ENCODE assay signal across 8 mouse cellular contexts in the genomic region with DNA sequence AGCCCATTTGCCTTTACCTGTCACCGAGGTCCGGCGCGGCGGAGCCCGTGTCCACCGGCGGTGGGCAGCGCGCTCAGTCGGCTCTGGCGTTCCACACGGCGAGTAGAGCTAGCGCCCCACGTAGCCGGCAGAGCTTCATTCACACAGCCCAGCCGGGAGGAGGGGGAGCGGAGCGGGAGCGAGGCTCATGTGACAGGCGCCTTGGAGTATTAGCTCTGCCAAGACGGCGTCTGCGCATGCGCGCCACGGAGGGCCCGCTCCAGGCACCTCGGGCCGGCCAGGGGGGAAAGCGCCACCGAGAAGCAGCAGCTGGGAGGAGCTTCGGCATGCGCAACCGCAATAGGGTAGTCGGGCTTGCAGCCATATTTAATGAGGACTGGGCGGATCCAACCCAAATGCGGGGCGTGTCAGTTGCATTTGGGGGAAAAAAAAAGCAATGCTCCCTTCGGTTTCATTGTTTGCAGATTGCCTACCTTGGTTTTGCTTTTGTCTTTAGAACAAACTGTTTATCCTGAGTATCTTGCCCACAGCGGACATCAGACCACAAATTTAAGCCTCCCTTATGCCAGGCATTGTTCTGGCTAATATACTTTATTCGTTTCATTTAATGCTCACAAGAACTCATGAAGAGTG. TPM values are rescaled to one million over a fixed set of nuclear protein-coding genes. Genes with fewer than 3 reads are reported as not detected.
DNase-seq lines count a peak whose midpoint lies in the region; ATAC-seq and TF ChIP-seq lines count a peak whose summit lies in the region.

Gene Clcn5 (minus strand): TSS at position 270 of the 633 bp plus-strand sequence.

- peak within 1 kb of the TSS; percentile 47 for H3K4me2 ChIP-seq in hindbrain, embryonic 14.5 days (replicated peaks)

- peaks cover 15% of the 10 kb centered on the region; the same call in 1 of the 2 replicates for H3K4me1 ChIP-seq in hindbrain, embryonic 14.5 days (replicated peaks; ENCODE audit: control insufficient read depth, insufficient read depth, low read length)

- TF ChIP-seq CTCF in Patski (IDR thresholded peaks at IDR 0.05), result no peak

- CTCF ChIA-PET in Patski (lab: Charles Lee), result interaction anchor here (1.6 kb wide), 1 partner anchor 102 kb away, joined by 5 read pairs; no protein-coding TSS in a partner anchor

- H3K27me3 ChIP-seq in Patski, result no peaks in the 10 kb centered on the region
- H3K27me3 ChIP-seq in hindbrain, embryonic 14.5 days (ENCODE audit: control insufficient read depth, insufficient read depth, low read length), result no peaks in the 10 kb centered on the region

- in situ Hi-C loops in Patski (cut with MboI; ENCODE audit: low pct_unique_long_range_greater_than_20kb), result no loop called here

- H3K27ac ChIP-seq in hindbrain, embryonic 14.5 days, result peak within 1 kb of the TSS; percentile 89

- H3K4me3 ChIP-seq in hindbrain, embryonic 14.5 days (replicated peaks; ENCODE audit: low read length), result peak within 1 kb of the TSS; percentile 52

- WGBS in hindbrain, embryonic 14.5 days, result 16% methylated on average over 40 of the region's 43 CpGs

- ATAC-seq in Patski, result peak; percentile 89
- peak; percentile 97 for ATAC-seq in hindbrain, embryonic 14.5 days (ENCODE audit: low FRiP score)

- POLR2A ChIA-PET in Patski (lab: Charles Lee), result no interaction called here

- DNase-seq in Patski (ENCODE audit: low read depth, low spot score), result peak; percentile 62
- DNase-seq in cerebellum, postnatal 14 days, result peak; percentile 97
- DNase-seq in frontal cortex, postnatal 25 days (ENCODE audit: low spot score in 2 of 2), result peak; percentile 76 to 85
- DNase-seq in hindbrain, embryonic 14.5 days (ENCODE audit: low spot score), result peak; percentile 89
- peak; percentile 95 for DNase-seq in layer of hippocampus, postnatal 36 days
- peak; percentile 96 for DNase-seq in lung, postnatal 36 days
- DNase-seq in retina, postnatal 1 day, result peak; percentile 97
- DNase-seq in urinary bladder, adult 18-20 months (ENCODE audit: low spot score in 2 of 2), result peak; percentile 72 to 93

- peak within 1 kb of the TSS; percentile 70 for H3K9ac ChIP-seq in hindbrain, embryonic 14.5 days

- H3K9me3 ChIP-seq in hindbrain, embryonic 14.5 days (ENCODE audit: control insufficient read depth, low read length), result no peaks in the 10 kb centered on the region

- no peaks in the 10 kb centered on the region for H3K36me3 ChIP-seq in hindbrain, embryonic 14.5 days (replicated peaks; ENCODE audit: control insufficient read depth, insufficient read depth)

RNA-seq across cellular contexts. Expression of gene Clcn5, which starts in this region (rescaled TPM):
- polyA plus RNA-seq in Patski (2021), result 38.1 TPM
- polyA plus RNA-seq in hindbrain, embryonic 14.5 days (2014; fragmentation: Nextera tagmentation; extraction: Ambion mirVana), result 13.3 and 15.2 TPM in 2 replicates
- total RNA-seq in layer of hippocampus, postnatal 36 days (2021), result 1 to 10 TPM; 6.5 to 7.9 TPM

Comparison
In these comparisons a context has a peak if more than half of its experiments do, and no peak if none do; other contexts are left out.
1. Peak in every context shown above with its lines: DNase-seq, ATAC-seq, H3K4me3 ChIP-seq and H3K27ac ChIP-seq.